Mouse (Mus musculus): Measurements from ENCODE around the gene Lrrc3.

GRCm38 (mm10) chr10:77927375-77927774 is 25.0 kb upstream of the Lrrc3 start:
- TF ChIP-seq POLR2A (IDR thresholded peaks at IDR 0.05; ENCODE audit: low read depth, low read length) (no peak), CTCF (IDR thresholded peaks at IDR 0.05; ENCODE audit: extremely low read depth, insufficient read length, insufficient replicate concordance, low read depth, low read length) (no peak)
